Mouse (Mus musculus): ENCODE results near the gene Lkaaear1.

Lkaaear1 gene

GRCm38 (mm10) chr2:181698241-181698640 lies at the start of gene Lkaaear1:
Gene Lkaaear1 (minus strand): TSS chr2:181698442.
- DNase-seq (ENCODE audit: low read depth, low spot score), result no peak

GRCm38 (mm10) chr2:181730051-181730450 lies 31.8 kb upstream of the Lkaaear1 start:
- no peak for DNase-seq (ENCODE audit: low read depth, low spot score)

DNA sequence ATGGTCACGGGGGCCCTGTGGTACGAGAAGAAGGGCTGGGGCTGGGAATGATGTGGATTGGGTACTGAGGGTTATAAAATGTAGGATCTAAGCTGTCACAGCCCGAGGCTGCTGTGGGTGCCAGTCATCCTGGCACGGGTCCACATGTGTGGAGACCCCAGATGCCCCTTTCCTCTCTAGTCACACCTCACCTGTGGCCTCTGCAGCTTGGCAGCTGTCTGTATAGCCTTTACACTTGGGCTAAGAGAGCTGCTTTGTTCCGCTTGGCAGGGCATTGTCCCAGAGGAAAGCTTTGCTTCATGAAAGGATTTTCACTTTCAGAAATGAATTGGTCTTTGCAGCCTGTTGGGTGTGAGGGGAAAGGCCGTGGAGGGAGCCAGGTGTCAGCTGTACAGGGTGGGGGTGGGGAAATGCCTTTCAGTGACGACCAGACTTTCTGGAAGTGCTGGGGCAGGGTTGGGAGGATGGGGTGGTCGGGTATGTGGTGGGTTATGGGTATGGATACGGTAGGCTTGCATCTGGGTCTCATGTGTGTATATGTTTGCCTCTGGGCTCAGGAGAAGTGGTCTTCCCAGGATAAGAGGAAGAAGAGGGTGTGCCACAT lies 29.5 kb upstream of the Lkaaear1 start:
- DNase-seq (ENCODE audit: low read depth, low spot score), result no peak

GRCm38 (mm10) chr2:181722213-181722612 lies 24.0 kb upstream of the Lkaaear1 start:
- no peak for DNase-seq (ENCODE audit: low read depth, low spot score)

DNA sequence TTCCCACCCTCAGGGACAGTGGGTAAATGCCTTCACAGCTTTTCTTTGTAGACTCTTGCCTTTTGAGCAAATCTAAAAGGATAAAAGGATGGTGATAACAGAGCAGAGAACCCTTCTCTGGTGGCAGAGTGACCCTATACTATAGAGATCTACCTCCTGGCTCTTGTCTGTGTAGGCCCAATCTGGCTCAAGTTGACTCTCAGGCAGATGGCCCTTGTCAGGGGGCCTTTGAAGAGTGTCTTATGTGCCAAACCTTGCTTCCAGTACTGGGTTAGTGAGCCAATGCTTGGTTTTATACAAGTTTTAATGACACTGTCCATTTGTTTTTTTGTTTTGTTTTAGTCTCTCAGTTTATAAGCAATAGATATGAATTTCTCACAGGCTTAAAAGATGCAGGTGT lies 23.0 kb upstream of the Lkaaear1 start:
- DNase-seq (ENCODE audit: low read depth, low spot score), result no peak

GRCm38 (mm10) chr2:181720061-181720460 lies 21.8 kb upstream of the Lkaaear1 start:
- DNase-seq (ENCODE audit: low read depth, low spot score), result no peak

DNA sequence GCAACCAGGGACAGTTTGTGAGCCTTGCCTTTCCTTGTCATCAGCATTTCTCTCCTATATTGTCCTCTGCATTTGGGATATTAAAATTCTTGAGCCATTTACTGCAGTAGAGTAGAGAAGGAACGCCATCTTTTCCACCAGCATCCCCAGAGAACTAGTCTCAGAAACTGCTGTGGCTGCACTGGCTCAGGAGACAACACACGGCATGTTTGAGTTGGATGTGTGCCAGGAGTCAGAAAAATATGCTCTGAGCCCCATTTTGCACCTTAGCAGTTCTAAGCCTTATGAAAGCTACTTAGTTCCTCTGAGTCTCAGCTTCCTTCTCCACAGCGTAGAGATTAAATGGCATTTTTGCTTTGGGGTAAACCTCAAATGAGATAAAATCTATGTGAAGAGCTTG lies 18.7 kb upstream of the Lkaaear1 start:
- DNase-seq (ENCODE audit: low read depth, low spot score), result no peak

DNA sequence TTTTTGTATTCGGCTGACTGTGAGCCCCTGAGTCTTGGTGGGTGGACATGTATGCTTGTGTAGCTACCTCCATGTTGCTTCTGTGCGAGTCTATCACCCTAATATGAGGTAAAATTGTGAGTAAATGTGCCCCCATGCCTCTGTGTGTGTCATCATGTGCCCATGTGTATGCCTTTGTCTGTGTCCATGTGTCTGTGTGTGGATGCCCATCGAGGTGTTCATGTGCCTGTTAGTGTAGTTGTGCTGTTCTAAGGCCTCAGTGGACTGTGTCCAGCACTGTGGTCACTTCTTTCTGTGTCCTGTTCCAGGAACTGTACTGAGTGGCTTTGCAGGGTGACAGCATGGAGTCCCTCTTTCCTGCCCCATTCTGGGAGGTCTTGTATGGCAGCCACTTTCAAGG lies 17.1 kb upstream of the Lkaaear1 start:
- no peak for DNase-seq (ENCODE audit: low read depth, low spot score)

- DNase-seq (ENCODE audit: low read depth, low spot score), result no peak
Observed at GRCm38 (mm10) chr2:181714903-181715326, 16.7 kb upstream of the Lkaaear1 start, which contains the start of gene Oprl1. Gene Oprl1 (plus strand): TSS chr2:181715016.

- DNase-seq (ENCODE audit: low read depth, low spot score), result no peak
Observed at GRCm38 (mm10) chr2:181713749-181714148, 15.5 kb upstream of the Lkaaear1 start.

GRCm38 (mm10) chr2:181706668-181707067 lies 8.4 kb upstream of the Lkaaear1 start:
- DNase-seq (ENCODE audit: low read depth, low spot score), result no peak

DNA sequence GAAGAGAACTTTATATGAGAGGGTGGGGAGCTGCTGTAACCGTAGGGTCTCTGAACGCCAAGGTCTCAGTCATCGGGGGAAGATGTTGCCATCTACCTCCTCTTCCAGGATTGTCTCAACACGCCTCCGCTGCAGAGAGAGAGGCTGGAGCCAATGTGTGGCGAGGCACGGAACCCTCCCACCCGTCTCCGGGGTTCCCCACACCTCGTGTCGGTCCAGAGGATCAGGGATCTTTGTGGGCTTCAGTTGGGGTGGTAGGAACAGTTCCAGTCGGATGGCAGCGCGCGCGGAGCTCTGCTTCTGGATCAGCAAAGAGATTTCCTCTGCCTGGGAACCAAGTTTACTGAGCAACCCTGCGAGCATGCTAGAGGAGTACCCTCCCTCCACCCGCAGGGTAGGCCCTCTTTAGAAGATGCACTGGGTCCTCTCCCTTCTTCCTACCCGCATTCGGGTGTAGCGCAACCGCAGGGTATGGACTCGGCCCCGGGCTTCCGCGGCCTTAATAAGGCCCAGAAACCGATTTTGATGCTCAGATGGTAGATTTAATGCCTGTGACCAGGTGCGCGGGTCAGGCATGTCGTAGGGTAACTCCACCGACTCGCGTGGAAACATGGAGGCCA lies 1.3 kb downstream of the Lkaaear1 start:
- no peak for DNase-seq (ENCODE audit: low read depth, low spot score)

DNA sequence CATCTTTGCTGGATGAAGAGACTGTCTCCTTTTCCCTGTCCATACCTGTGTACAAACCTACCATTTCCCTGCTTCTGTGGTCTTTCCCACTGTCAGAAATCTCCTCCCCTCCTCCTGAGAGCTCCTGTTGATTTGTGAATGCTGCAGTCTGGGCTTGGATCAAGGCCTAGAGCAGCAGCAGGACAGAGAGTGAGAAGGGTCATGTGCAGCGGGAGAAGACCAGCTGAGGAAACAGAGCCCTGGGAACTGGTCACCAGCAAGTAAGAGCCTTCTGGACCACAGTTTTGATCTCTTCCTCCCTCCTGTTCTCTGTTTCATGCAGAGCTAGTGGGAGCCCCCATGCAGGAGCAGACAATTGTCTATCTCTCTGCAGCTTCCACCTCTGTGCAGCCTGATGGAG lies 2.5 kb downstream of the Lkaaear1 start:
- no peak for DNase-seq (ENCODE audit: low read depth, low spot score)

- DNase-seq (ENCODE audit: low read depth, low spot score), result no peak
Observed at GRCm38 (mm10) chr2:181694581-181694980, 3.7 kb downstream of the Lkaaear1 start.

DNA sequence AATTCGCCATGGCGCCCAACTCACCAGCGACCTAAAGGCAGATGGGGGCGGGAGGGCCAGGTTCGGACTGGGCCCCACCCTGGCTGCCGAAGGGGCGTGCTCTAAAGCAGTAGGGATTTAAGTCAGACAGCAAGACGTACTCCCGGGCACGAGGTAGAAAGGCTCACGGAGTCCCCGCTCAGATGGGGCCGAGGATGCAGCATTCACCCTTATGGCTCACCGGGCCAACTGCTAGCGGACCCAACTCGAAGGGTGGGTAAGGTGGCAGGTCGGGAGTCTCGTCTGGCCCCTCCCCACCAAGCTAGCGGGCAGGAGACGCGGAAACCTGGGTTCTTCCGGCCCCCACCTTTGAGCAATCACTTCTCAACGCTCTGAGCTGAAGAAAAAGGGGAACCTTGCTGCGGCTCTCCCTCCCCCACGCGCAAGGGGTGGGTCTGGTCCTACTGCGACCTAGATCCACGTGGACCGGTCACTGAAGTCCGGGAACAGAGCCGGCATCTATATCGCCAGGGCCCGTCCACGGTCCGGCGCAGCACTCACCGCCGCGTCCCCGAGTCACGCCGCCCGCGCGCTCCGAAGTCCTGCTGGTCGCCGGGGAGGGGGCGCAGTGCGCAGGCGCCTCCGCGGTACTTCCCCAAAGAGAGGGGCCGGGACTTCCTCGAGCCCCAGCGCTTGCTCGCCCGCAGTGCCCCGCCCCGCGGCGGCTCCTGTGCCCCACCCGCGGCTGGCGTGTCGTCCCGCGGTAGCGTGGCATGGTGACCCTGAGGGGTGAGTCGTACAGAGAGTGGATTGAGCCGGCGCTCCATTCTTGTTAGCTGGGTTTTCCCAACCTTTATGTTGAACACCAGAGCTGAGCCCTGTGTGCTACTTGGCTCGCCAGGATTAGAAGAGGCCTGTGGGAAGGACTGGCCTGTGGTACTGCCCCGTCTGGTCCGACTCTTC lies 4.6 kb downstream of the Lkaaear1 start, which contains the start of gene Rgs19:
TSS of gene Rgs19 (minus strand) at position 639 of the 942 bp plus-strand sequence.
- DNase-seq (ENCODE audit: low read depth, low spot score), result no peak

DNA sequence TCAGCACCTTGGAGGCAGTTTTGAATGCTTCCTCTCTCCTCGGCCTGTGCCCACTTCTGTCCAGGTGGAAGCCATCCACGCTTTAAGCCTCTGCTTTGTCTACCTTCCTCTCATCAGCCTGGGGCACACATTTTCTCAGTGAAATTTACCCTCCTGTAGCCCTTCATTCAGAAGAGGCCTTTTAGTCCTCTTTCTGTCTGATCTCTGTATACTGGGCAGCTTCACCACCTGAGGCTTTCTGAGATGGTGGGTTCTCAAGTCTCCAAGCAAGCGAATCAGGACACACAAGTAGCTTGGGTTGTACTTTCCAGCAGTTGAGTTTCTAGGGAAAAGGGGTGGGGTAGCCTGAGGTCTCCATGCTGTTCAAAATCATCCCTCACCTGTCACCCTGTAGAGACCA lies 5.9 kb downstream of the Lkaaear1 start:
- DNase-seq (ENCODE audit: low read depth, low spot score), result no peak

DNA sequence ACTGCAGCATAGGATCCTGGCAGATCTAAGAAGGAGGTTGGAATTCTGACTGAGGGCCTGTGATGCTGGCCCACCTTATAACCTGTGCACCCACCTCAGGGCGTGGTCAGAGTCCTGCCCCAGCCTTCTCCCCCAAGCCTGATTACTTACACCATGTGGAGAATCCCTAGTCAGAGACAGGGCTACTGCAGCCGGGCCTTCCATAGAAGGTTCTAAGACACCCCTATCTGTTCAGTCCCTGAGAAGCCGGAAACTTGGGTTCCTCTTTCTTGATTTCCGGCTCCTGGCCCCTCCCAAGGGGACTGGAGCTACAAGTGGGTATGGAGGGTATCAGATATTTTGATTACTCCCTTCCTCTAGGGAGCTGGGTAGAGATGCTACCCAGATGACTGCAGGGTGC lies 6.7 kb downstream of the Lkaaear1 start:
- DNase-seq (ENCODE audit: low read depth, low spot score), result no peak

GRCm38 (mm10) chr2:181691083-181691482 lies 7.2 kb downstream of the Lkaaear1 start:
- DNase-seq (ENCODE audit: low read depth, low spot score), result no peak

GRCm38 (mm10) chr2:181689466-181690160 lies 8.6 kb downstream of the Lkaaear1 start:
- DNase-seq (ENCODE audit: low read depth, low spot score), result no peak

GRCm38 (mm10) chr2:181687586-181687985 lies 10.7 kb downstream of the Lkaaear1 start:
- no peak for DNase-seq (ENCODE audit: low read depth, low spot score)

DNA sequence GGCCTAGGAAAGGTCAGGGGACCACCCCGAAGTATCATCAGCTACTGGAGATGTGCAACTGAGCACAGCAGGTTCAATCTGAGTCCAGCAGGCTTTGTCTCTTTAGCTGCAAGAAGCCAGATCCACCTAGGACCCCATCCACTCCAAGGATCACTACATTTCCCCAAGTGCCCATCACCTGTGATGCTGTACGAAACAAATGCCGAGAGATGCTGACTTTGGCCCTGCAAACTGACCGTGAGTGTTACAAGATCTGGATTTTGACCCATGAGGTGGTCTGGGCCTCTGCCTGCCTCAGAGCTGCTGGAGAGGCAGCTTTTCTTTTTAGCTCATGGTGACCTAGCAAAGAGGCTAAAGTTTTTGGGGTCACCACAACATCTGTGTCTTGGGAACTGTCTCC lies 12.6 kb downstream of the Lkaaear1 start:
- DNase-seq (ENCODE audit: low read depth, low spot score), result no peak

DNA sequence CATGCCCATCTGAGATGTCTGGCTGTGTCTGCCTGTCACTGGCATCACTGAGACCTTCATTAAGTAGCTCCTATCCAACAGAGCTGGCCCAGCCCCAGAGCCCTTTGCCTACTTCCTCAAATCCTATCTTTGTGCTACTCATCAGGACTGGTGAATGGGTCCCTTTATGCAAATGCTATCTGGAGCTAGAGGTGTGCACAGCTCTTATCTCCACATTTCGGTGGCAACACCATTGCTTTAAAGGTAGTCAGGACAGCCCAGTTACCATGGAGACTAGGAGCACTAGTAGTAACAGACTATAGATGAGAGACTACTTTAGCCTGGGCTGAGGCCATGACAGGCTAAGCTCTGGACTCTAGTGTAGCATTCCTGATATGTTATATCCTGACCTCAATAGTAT lies 13.5 kb downstream of the Lkaaear1 start:
- DNase-seq (ENCODE audit: low read depth, low spot score), result no peak
